Mouse (Mus musculus) gastrocnemius, adult 2 months (tissue): ENCODE results near the gene Ankrd23. TPM values are rescaled to one million over a fixed set of nuclear protein-coding genes. Genes with fewer than 3 reads are reported as not detected.

Source experiments
- DNase-seq: peaks from one replicate; pipeline ENCODE4 v3.0.0; 2022
- H3K27ac ChIP-seq: fragments of 200-600 bp; 2 replicates; pipeline ENCODE4 v1.8.1; 2022; ENCODE audit warnings: mild to moderate bottlenecking
- H3K4me3 ChIP-seq: fragments of 200-600 bp; 2 replicates; pipeline ENCODE4 v1.8.1; 2022; ENCODE audit warnings: mild to moderate bottlenecking, moderate library complexity
- CTCF ChIP-seq: fragments of 200-600 bp; IDR thresholded peaks from 2 replicates; pipeline ENCODE4 v1.8.1; 2022; ENCODE audit warnings: antibody characterized with exemption, mild to moderate bottlenecking, moderate library complexity
- intact Hi-C: fragments of 180-260 bp; cut with DNase I; formaldehyde crosslinking; loops from one replicate; pipeline ENCODE4 v1.15.1; 2025
- total RNA-seq, 2 experiments: library from RNA; stranded (reverse); gene quantifications; 2 replicates each; pipeline ENCODE4 v1.2.3; 2021

Gene Ankrd23
- total RNA-seq, 2 experiments from 2014 or later, result 1,971 to 4,216 TPM

DNA sequence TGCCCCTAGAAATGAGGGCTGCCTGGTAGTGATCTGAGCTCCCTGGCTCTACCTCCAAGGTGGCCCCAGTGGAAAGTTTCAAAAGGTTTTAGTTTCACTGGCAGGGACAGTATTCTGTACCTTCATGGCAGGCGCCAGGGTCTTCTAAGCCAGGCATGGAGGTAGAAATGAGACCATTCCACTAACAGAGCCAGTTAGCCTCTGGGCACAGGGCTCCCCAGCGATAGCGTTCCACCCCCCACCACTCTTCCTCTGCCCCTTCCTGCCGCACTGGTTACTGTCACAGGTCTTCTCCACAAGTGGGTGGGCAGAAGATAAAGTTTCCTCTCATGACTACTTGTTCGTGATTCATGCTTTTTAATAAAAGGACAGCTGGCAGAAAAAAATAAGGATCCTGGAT lies 23.2 kb upstream of the Ankrd23 start:
- intact Hi-C loops, result no loop called here
- no peak for TF ChIP-seq CTCF
- Histone ChIP-seq H3K4me3 (no peak overlapping the region), H3K27ac (peak overlapping the region; percentile 97)
- no peak for DNase-seq

DNA sequence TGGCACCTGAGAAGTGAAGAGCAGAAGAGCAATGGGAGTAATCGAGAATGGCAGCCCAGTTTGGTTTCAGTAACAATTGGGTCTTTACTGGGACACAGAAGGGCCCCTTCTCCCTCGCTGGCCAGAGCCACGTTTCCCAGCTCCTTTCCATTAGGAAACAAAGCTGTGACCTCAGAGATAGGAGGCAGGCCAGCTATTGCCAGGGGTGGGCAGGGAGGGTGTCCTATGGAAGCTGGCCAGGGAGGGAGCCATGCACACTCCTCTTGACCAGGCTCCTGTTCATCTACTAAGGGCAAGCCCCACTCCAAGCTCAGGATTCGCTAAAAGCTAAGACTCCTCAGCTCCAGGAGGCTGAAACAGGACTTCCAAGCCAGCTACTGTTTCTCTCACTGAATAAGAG lies 22.6 kb upstream of the Ankrd23 start:
- intact Hi-C loops, result no loop called here
- H3K4me3 ChIP-seq, result peak overlapping the region; percentile 91
- DNase-seq, result no peak
- TF ChIP-seq CTCF, result no peak
- peak overlapping the region; percentile 97 for H3K27ac ChIP-seq

DNA sequence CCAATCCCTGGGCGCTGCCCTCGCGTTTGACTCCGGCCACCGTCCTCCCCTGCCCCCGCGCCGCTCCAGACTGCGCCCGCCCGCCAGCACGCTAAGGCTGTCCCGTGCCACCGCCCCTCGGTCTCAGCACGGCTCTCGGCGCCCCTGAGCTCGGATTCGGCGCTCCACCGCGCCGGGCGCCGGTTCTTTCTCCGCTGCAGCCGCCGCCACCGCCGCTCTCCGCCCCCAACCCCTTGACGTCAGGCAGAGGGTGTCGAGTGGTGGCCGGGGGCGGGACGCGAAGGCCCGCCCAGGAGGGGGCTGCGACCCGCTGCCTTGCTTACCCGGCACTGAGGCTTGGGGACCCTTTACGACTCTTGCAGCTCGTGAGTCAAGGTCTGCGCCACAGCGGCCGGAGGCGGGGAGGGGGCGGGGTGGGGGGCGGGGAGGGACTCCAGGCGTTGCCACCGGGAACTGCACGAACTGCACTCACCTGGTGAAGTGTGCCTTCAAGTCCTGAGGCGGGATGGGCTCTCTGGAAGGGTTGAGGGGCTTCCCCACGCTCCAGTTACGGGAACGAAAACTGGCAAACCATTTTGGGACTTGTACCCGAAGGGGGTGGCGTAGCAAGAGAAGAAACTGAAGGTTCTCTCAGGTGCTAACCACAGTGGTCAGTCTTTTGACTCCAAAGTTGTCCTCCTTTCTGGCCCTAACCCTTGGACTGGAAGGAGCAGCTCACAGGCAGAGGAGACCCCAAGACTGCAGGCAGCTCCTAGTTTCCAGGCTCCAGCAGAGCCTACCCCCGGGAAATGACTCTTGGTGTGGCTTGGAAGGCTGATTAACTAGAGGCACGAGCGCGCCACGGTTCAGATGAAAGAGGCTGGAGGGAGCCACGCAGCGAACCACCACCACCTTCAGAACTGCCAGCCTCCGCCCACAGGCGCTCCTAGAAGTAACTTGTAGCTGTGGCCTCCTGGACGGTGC lies 21.6 kb upstream of the Ankrd23 start, which contains the start of gene Sema4c:
Gene Sema4c (minus strand): TSS at position 319 of the 963 bp plus-strand sequence.
- peak; percentile 86 for DNase-seq
- intact Hi-C loops, result no loop called here
- no peak for TF ChIP-seq CTCF
- Histone ChIP-seq H3K4me3 (peak within 1 kb of the TSS; percentile 91), H3K27ac (peak within 1 kb of the TSS; percentile 97)

DNA sequence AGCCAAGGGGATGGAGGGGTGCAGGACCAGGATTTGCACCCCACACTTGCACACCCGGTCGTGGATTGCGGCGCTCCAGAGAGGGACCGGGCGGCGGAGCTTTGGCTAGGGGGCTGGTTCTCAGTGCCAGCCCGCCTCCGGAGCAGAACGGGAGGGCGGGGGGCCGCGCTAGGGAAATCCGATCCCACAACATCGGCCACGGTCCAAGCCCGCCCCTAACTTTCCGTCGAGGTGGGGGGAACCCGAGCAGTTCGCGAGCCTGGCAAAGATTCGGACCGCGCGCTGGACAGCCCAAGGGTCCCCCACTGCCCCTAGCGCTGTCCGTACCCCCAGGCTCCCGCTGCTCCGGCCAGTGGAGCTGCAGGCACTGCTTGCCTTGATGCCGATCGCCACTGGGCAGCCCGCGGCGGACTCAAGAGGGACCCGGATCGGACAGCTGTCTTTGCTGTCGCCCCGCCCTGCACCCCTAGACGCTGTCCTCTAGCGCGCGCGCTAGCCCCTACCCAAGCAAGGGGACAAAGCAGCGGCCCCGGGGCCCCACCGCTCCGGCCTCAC lies 20.9 kb upstream of the Ankrd23 start:
- intact Hi-C loops, result no loop called here
- H3K27ac ChIP-seq, result peak overlapping the region; percentile 97
- peak; percentile 92 for DNase-seq
- TF ChIP-seq CTCF, result no peak
- peak overlapping the region; percentile 91 for H3K4me3 ChIP-seq

DNA sequence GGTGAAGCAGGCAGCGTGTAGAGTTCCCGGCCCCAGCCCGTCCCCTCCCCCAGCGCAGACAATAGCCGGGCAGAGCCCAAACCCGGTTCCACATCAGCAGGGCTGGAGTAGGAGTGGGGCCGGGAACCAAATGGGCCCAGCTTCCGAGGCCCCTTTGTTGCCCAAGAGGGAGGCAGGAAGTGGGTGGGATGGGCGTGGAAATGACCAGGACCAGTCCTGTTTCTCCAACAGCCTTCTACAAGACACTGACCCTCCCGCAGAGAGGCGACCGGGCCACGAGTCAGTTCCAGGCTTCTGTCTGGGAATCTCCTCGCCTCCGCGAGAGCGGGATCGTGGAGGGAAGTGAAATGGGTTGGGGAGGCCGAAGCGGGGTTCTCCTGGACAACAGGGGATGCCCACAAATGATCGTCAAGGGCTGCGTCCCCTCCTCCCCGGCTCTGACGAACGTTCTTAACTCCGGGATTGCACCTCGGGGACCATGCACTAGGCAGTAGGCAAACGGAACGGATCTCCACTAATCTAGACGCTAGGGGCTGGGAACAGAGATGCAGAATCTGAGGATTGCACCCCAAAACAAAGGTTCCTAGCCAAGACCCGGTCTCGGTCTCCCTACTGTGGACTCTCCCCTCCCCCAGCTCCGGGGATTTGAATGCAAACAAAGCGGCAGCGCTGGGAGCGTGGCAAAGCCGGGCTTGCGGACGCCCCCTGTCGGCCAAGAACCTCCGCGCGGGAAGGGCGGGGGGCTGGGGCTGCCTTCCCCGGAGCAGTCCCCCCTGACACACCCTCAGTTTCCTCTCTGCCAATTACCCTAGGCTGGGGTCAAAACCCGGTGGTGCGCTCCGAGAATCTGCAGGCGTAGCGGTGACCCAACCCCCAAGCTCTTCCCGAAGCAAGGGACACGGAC lies 20.1 kb upstream of the Ankrd23 start:
- intact Hi-C loops, result no loop called here
- H3K27ac ChIP-seq, result peak overlapping the region; percentile 97
- H3K4me3 ChIP-seq, result peak overlapping the region; percentile 91
- peak; percentile 99; the same call in 1 of the 2 replicates for TF ChIP-seq CTCF
- DNase-seq, result peak; percentile 93

DNA sequence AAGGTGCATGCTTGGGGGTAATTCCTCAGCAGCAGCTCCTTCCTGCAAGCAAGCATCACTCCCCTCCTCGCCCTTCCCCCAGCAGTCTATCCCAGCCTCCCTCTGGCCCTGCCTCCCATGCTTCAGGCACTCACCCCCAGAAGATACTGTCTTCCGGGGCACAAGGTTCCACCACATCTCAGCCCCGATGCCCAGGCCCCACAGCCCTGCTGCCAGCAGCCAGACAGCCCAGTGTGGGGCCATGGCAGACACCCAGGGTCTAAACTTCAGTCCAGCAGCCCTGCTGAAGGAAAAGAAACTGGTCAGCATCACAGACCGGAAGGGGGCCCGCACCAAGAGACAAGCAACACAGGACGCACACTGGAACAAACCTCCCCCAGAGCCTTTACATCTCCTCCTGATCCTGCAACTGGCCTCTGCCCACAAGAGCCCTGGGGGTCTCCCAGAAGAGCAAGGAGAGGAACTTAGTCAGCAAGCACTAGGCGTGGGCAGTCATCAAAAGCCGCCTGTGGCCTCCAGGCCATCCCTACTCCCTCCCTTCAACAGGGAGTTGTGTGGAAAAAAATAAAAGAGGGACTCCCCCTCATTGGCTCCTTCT lies 19.2 kb upstream of the Ankrd23 start:
- intact Hi-C loops, result no loop called here
- no peak for DNase-seq

DNA sequence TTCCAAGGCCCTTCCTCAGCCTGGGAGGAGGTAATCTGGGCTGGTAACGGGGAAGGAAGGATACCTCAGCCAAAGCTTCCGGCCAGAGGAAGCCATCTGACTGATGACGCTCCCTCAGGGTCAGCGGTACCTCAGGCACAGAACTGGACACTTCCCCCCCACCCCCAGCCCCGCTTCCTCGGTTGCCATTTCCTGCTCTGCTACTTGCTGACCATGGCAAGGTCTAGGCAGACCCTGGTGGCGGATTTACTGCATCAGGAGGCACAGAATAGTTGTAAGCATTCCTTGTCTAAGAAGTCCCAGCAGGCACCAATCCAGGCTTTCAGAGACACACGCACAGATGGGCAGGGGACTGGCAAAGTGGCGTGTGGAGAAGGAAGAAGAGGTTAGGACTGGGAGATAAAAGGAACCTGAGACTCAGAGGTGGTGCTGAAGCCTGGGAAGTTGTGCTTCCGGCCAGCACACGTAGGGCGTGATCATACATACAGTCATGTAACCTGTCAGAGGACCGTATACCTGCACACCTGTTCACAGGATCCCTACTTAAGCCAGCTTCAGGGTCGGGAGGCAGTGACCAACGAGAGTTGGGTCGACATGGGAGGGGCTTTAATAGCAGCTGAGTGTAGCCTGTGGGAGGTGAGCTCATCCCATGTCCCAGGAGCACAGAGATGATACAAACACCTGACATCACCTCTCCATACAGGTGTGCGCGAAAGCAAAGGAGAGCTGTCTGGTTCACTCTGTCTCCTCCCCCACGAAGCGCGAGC lies 18.1 kb upstream of the Ankrd23 start:
- no peak for TF ChIP-seq CTCF
- intact Hi-C loops, result no loop called here

More for the DNA sequence above, 19.2 kb upstream of the Ankrd23 start:
- Histone ChIP-seq H3K4me3 (peak overlapping the region; percentile 91), H3K27ac (peak overlapping the region; percentile 97)
- no peak for TF ChIP-seq CTCF

DNA sequence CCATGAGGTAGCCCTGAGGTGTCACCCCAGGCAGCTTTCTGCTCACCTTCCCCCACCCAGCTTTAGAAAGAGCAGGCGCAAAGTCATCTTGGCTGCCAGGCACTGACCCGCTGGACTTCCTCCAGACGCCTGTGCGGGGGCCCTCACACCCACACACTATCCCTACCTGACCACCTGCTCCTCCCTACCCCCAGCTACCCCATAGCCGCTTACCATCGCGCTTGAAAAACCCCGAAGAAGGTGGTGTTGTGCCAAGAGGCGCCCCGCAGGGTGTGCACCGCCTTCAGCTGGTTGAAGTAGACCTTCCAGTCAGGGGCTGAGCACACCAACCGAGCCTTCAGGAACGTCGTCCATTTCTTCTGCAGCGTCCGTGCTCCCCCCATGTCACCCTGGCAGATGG lies 15.8 kb upstream of the Ankrd23 start:
- DNase-seq, result peak; percentile 22
- Histone ChIP-seq H3K27ac (no peak overlapping the region; the same call in 1 of the 2 replicates), H3K4me3 (no peak overlapping the region)
- intact Hi-C loops, result no loop called here
- no peak for TF ChIP-seq CTCF

More for the DNA sequence above, 18.1 kb upstream of the Ankrd23 start:
- Histone ChIP-seq H3K4me3 (peak overlapping the region; percentile 91), H3K27ac (peak overlapping the region; percentile 97)
- DNase-seq, result no peak

DNA sequence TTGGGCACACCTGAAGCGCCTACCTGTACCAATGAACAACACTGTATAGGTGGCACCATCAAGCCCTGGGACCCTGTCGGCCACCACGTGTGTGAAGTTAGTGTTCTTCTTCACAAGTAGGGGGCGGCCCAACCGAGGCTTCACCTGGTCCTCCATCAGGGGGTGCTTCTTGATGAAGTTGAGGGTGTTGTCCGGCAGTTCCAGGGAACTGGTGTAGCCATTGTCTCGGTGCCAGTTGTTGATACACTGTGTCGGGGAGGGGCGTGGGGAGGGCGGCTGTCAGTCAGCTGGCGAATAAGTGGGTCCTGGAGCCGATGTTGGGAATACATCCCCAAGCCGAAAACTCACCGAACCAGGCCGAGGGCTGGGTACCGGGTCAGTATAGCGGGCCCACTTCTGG lies 15.2 kb upstream of the Ankrd23 start:
- no peak for TF ChIP-seq CTCF
- Histone ChIP-seq H3K27ac (no peak overlapping the region; the same call in 1 of the 2 replicates), H3K4me3 (no peak overlapping the region)
- intact Hi-C loops, result no loop called here
- DNase-seq, result peak; percentile 26

DNA sequence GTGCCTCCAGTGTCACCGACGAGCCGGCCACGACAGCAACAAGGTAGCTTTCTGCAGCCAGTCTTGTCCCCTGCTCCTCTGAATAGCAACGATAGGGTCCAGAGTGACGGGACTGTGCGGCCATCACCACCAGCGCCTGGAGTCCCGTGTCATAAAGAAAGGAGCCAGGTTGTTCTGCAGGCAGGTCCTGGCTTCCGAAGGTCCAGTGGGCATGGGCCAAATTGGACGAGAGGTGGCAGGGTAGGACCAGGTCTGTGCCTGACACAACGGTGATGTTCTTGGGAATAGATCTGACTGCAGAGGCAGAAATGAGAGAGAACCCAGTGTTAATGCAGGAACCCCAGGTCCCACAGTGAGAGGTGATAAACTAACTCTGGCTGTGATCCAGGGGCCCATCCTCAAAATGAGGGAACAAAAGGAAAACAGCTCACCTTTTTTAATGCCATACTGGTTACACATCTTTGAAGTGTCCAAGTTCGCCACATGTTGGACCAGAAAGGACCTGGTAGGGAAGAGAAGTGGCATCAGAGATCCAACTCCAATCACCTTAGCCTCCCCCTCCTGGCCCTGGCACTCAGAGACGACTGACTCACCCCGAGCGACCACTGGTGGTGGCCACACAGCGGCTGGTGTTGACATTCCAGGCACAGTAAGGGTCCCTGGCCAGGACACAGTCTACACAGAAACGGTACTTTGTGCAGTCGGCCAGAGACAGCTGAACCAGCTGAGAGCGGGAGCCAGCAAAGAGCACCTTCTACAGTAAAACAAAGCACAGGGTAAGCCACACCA lies 13.6 kb upstream of the Ankrd23 start:
- Histone ChIP-seq H3K4me3 (no peak overlapping the region), H3K27ac (peak overlapping the region; percentile 81)
- no peak; the same call in 1 of the 2 replicates for TF ChIP-seq CTCF
- intact Hi-C loops, result no loop called here
- peak; percentile 22 for DNase-seq
